Mouse (Mus musculus) liver, embryonic 13.5 days (tissue): ENCODE results near the gene Tm4sf4. TPM values are rescaled to one million over a fixed set of nuclear protein-coding genes. Genes with fewer than 3 reads are reported as not detected.

Source experiments
- ATAC-seq: fragments of 200-750 bp; cut with Nextera tagmentation; 2 replicates; pipeline ENCODE4 v1.8.0; 2017; ENCODE audit warnings: low read depth, mild to moderate bottlenecking, moderate number of reproducible peaks, moderate library complexity
- DNase-seq: peaks from one replicate; pipeline ENCODE4 v3.0.0; 2022
- H3K27ac ChIP-seq: fragments of 300-500 bp; sonication (generic); 2 replicates; pipeline ENCODE4 v1.5.1; 2015; ENCODE audit warnings: moderate library complexity, mild to moderate bottlenecking, inconsistent platforms
- H3K27me3 ChIP-seq: fragments of 300-500 bp; sonication (generic); 2 replicates; pipeline ENCODE4 v1.6.1; 2015; ENCODE audit warnings: mild to moderate bottlenecking, inconsistent platforms
- H3K36me3 ChIP-seq: fragments of 300-500 bp; sonication (generic); 2 replicates; pipeline ENCODE4 v1.6.1; 2015; ENCODE audit warnings: mild to moderate bottlenecking, inconsistent platforms
- H3K4me1 ChIP-seq: fragments of 300-500 bp; sonication (generic); replicated peaks from 2 replicates; pipeline ENCODE4 v1.6.1; 2015; ENCODE audit warnings: inconsistent platforms
- H3K4me2 ChIP-seq: fragments of 300-500 bp; sonication (generic); 2 replicates; pipeline ENCODE4 v1.6.1; 2015; ENCODE audit warnings: inconsistent platforms, mild to moderate bottlenecking, moderate library complexity
- H3K4me3 ChIP-seq: fragments of 300-500 bp; sonication (generic); replicated peaks from 2 replicates; pipeline ENCODE4 v1.5.1; 2015; ENCODE audit warnings: mild to moderate bottlenecking, inconsistent platforms
- H3K9ac ChIP-seq: fragments of 300-500 bp; sonication (generic); 2 replicates; pipeline ENCODE4 v1.6.1; 2015; ENCODE audit warnings: mild to moderate bottlenecking, inconsistent platforms
- H3K9me3 ChIP-seq: fragments of 300-500 bp; sonication (generic); replicated peaks from 2 replicates; pipeline ENCODE4 v1.6.1; 2016; ENCODE audit warnings: inconsistent platforms
- WGBS: fragments of 180-500 bp; shearing (Covaris S2); methylation state at CpG from one replicate; pipeline ENCODE4 v1.1.7; 2015; ENCODE audit not compliant: insufficient replicate concordance; 5-methylcytosine and 5-hydroxymethylcytosine counted together
- polyA plus RNA-seq: library from polyadenylated mRNA; unstranded; fragments of >200 nt; fragmentation: Nextera tagmentation; extraction: Ambion mirVana; gene quantifications from 2 replicates; pipeline ENCODE4 v1.2.1, GENCODE M21; 2015

The Tm4sf4 gene
- 27.9 and 31.5 TPM in 2 replicates for polyA plus RNA-seq

GRCm38 (mm10) chr3:57425089-57425730, at the start of gene Tm4sf4:
TSS of gene Tm4sf4 (plus strand) at chr3:57425314.
- DNase-seq = no peak
- Histone ChIP-seq H3K9ac (peak within 1 kb of the TSS; percentile 36), H3K27me3 (no peaks in the 10 kb centered on the region), H3K4me3 (peak within 1 kb of the TSS; percentile 38), H3K4me2 (peak within 1 kb of the TSS; percentile 41), H3K9me3 (no peaks in the 10 kb centered on the region), H3K36me3 (no peaks in the 10 kb centered on the region), H3K27ac (peak within 1 kb of the TSS; percentile 53), H3K4me1 (peaks cover 11% of the 10 kb centered on the region; the same call in 1 of the 2 replicates)
- WGBS = 65% methylated on average over 10 of the region's 10 CpGs
- peak; percentile 49; the same call in 1 of the 2 replicates for ATAC-seq

DNA sequence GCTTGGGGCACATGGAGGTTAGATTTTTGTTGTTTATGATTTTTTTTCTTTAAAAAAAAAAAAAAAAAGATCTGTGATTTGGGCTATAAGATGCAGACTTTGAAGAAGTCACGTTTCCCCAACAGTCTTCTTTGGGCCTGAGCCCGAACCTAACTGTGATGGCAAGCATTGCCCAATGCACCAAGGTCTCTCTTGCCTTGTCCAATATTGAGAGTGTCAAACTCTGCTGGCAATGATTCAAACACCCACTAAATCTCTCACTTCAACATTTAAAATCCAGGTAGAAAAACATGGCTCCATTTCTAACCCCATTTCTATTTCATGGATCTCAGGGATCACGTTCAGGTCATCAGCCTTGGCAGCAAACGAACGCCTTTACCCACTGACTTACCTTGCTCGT, 38.7 kb upstream of the Tm4sf4 start:
- no peak for ATAC-seq
- Histone ChIP-seq H3K36me3 (no peaks in the 10 kb centered on the region), H3K4me2 (no peak overlapping the region), H3K27me3 (no peaks in the 10 kb centered on the region), H3K9ac (no peak overlapping the region), H3K4me1 (no peaks in the 10 kb centered on the region), H3K9me3 (no peaks in the 10 kb centered on the region; the same call in 1 of the 2 replicates), H3K27ac (no peak overlapping the region), H3K4me3 (no peak overlapping the region)
- 62% methylated on average over 6 of the region's 6 CpGs for WGBS
- DNase-seq = no peak

- Histone ChIP-seq H3K4me2 (peak overlapping the region; percentile 7; the same call in 1 of the 2 replicates), H3K4me3 (no peak overlapping the region), H3K9ac (no peak overlapping the region), H3K27me3 (no peaks in the 10 kb centered on the region), H3K36me3 (no peaks in the 10 kb centered on the region), H3K9me3 (no peaks in the 10 kb centered on the region; the same call in 1 of the 2 replicates), H3K4me1 (no peaks in the 10 kb centered on the region), H3K27ac (peak overlapping the region; percentile 21; the same call in 1 of the 2 replicates)
- WGBS = 50% methylated on average over 2 of the region's 2 CpGs
- no peak for ATAC-seq
- DNase-seq = no peak
Observed at GRCm38 (mm10) chr3:57386895-57387294, 38.2 kb upstream of the Tm4sf4 start.

GRCm38 (mm10) chr3:57387593-57387992, 37.5 kb upstream of the Tm4sf4 start:
- H3K27ac ChIP-seq = no peak overlapping the region
- no peaks in the 10 kb centered on the region for H3K36me3 ChIP-seq
- H3K9me3 ChIP-seq = no peaks in the 10 kb centered on the region; the same call in 1 of the 2 replicates
- H3K4me3 ChIP-seq = no peak overlapping the region
- no peak overlapping the region for H3K9ac ChIP-seq
- WGBS = 44% methylated on average over 2 of the region's 2 CpGs
- no peak for DNase-seq
- no peak for ATAC-seq
- H3K27me3 ChIP-seq = no peaks in the 10 kb centered on the region
- peak overlapping the region; percentile 7; the same call in 1 of the 2 replicates for H3K4me2 ChIP-seq
- no peaks in the 10 kb centered on the region for H3K4me1 ChIP-seq

GRCm38 (mm10) chr3:57411535-57411934, 13.6 kb upstream of the Tm4sf4 start:
- Histone ChIP-seq H3K9me3 (no peaks in the 10 kb centered on the region), H3K4me3 (no peak overlapping the region), H3K4me1 (no peaks in the 10 kb centered on the region), H3K27me3 (no peaks in the 10 kb centered on the region), H3K36me3 (no peaks in the 10 kb centered on the region), H3K4me2 (no peak overlapping the region), H3K9ac (no peak overlapping the region), H3K27ac (no peak overlapping the region)
- 65% methylated on average over 4 of the region's 4 CpGs for WGBS
- ATAC-seq (no peak), DNase-seq (no peak)

GRCm38 (mm10) chr3:57420233-57420632, 4.9 kb upstream of the Tm4sf4 start:
- Histone ChIP-seq H3K9me3 (no peaks in the 10 kb centered on the region), H3K27me3 (no peaks in the 10 kb centered on the region), H3K4me2 (no peak overlapping the region), H3K4me1 (no peaks in the 10 kb centered on the region), H3K4me3 (no peak overlapping the region), H3K27ac (no peak overlapping the region), H3K36me3 (no peaks in the 10 kb centered on the region), H3K9ac (no peak overlapping the region)
- ATAC-seq (no peak), DNase-seq (no peak)
- 33% methylated on average over 2 of the region's 2 CpGs for WGBS

- no peak for DNase-seq
- no peak for ATAC-seq
- Histone ChIP-seq H3K4me2 (no peak overlapping the region), H3K27me3 (no peaks in the 10 kb centered on the region), H3K36me3 (no peaks in the 10 kb centered on the region), H3K9me3 (no peaks in the 10 kb centered on the region), H3K4me1 (no peaks in the 10 kb centered on the region), H3K27ac (no peak overlapping the region), H3K9ac (no peak overlapping the region), H3K4me3 (no peak overlapping the region)
- 76% methylated on average over 1 of the region's 1 CpGs for WGBS
Observed at GRCm38 (mm10) chr3:57420660-57421059, 4.5 kb upstream of the Tm4sf4 start.

DNA sequence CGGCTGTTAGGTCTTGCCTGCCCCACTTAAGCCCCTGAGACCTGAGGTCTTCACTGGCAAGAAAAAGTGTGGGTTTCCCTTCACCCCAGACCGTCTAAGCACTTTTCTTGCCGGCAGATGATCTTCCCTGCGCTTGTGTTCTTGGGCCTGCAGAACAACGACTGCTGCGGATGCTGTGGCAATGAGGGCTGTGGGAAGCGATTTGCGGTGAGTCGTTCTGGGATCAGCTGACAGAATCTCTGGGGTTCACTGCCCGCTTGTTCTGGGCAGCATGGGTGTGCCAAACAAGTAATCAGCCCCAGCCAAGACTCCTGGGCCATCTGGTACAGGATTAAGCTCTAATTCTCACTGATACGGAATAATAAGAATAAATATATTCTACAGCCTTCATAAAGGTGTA, 1.2 kb downstream of the Tm4sf4 start:
- H3K9ac ChIP-seq = peak overlapping the region; percentile 36; the same call in 1 of the 2 replicates
- H3K4me1 ChIP-seq = peaks cover 11% of the 10 kb centered on the region; the same call in 1 of the 2 replicates
- H3K36me3 ChIP-seq = no peaks in the 10 kb centered on the region
- H3K4me2 ChIP-seq = peak overlapping the region; percentile 41
- DNase-seq = no peak
- no peak for ATAC-seq
- no peaks in the 10 kb centered on the region for H3K9me3 ChIP-seq
- WGBS = 75% methylated on average over 11 of the region's 11 CpGs
- H3K27me3 ChIP-seq = no peaks in the 10 kb centered on the region
- H3K27ac ChIP-seq = no peak overlapping the region
- H3K4me3 ChIP-seq = peak overlapping the region; percentile 38

GRCm38 (mm10) chr3:57428682-57429464, 3.8 kb downstream of the Tm4sf4 start:
- H3K27ac ChIP-seq = no peak overlapping the region
- WGBS = 29% methylated on average over 5 of the region's 5 CpGs
- H3K4me1 ChIP-seq = peaks cover 11% of the 10 kb centered on the region; the same call in 1 of the 2 replicates
- H3K36me3 ChIP-seq = 0 out of 2 replicates have a peak, but pooled peaks cover 3% of the 10 kb centered on the region
- no peak overlapping the region for H3K9ac ChIP-seq
- ATAC-seq (no peak), DNase-seq (no peak)
- H3K9me3 ChIP-seq = no peaks in the 10 kb centered on the region
- H3K4me3 ChIP-seq = no peak overlapping the region
- H3K4me2 ChIP-seq = no peak overlapping the region
- no peaks in the 10 kb centered on the region for H3K27me3 ChIP-seq

GRCm38 (mm10) chr3:57429486-57429885, 4.4 kb downstream of the Tm4sf4 start:
- H3K4me3 ChIP-seq = no peak overlapping the region
- 0 out of 2 replicates have a peak, but pooled peaks cover 4% of the 10 kb centered on the region for H3K36me3 ChIP-seq
- no peak overlapping the region for H3K9ac ChIP-seq
- H3K4me1 ChIP-seq = peaks cover 11% of the 10 kb centered on the region
- DNase-seq = no peak
- no peaks in the 10 kb centered on the region for H3K9me3 ChIP-seq
- H3K27me3 ChIP-seq = no peaks in the 10 kb centered on the region
- no peak overlapping the region for H3K27ac ChIP-seq
- H3K4me2 ChIP-seq = no peak overlapping the region
- WGBS = 42% methylated on average over 4 of the region's 4 CpGs
- ATAC-seq = no peak

GRCm38 (mm10) chr3:57431706-57432105, 6.6 kb downstream of the Tm4sf4 start:
- no peaks in the 10 kb centered on the region for H3K9me3 ChIP-seq
- ATAC-seq (no peak), DNase-seq (no peak)
- no peak overlapping the region for H3K4me2 ChIP-seq
- no peak overlapping the region for H3K4me3 ChIP-seq
- 0 out of 2 replicates have a peak, but pooled peaks cover 4% of the 10 kb centered on the region for H3K36me3 ChIP-seq
- H3K4me1 ChIP-seq = peaks cover 11% of the 10 kb centered on the region
- no peak overlapping the region for H3K9ac ChIP-seq
- no peak overlapping the region for H3K27ac ChIP-seq
- 41% methylated on average over 3 of the region's 3 CpGs for WGBS
- H3K27me3 ChIP-seq = no peaks in the 10 kb centered on the region
